Mouse (Mus musculus): Measurements from ENCODE around the gene Cd160. TPM values are rescaled to one million over a fixed set of nuclear protein-coding genes. Genes with fewer than 3 reads are reported as not detected.

The Cd160 gene
- total and polyA plus RNA-seq, 3 experiments, result not detected

GRCm38 (mm10) chr3:96821581-96821980 lies 7.6 kb downstream of the Cd160 start:
- Histone ChIP-seq H3K79me2 (replicated peaks; ENCODE audit: control insufficient read depth, extremely low read depth, insufficient read depth, poor library complexity, severe bottlenecking) (no peaks in the 10 kb centered on the region), H3K9ac (ENCODE audit: insufficient read depth, low read depth) (no peak overlapping the region), H3K36me3 (replicated peaks in 1 of 2; ENCODE audit: control insufficient read depth in 1 of 2, insufficient read depth in 1 of 2, low read length in 1 of 2) (no peaks in the 10 kb centered on the region), H3K27me3 (replicated peaks) (no peaks in the 10 kb centered on the region), H3K27ac (ENCODE audit: insufficient read depth, low read depth) (no peak overlapping the region), H3K4me2 (ENCODE audit: insufficient read depth, low read depth, poor library complexity, severe bottlenecking) (no peak overlapping the region), H3K9me3 (replicated peaks; ENCODE audit: low read length) (peaks cover 3% of the 10 kb centered on the region), H3K4me1 (ENCODE audit: control insufficient read depth in 1 of 2, insufficient read depth in 2 of 2) (no peaks in the 10 kb centered on the region), H3K4me3 (replicated peaks in 1 of 3; ENCODE audit: low read depth in 2 of 3, low read length in 2 of 3, poor library complexity in 1 of 3) (no peak overlapping the region)
- TF ChIP-seq MAFK (IDR thresholded peaks at IDR 0.05; ENCODE audit: insufficient replicate concordance, low read length), result no peak
- no peak for TF ChIP-seq TBP (conservative IDR thresholded peaks at IDR 0.05; ENCODE audit: low read depth, low read length)
- TF ChIP-seq NELFE (IDR thresholded peaks at IDR 0.05; ENCODE audit: low read depth, low read length), result no peak
- TF ChIP-seq CHD2 (IDR thresholded peaks at IDR 0.05; ENCODE audit: low read length), result no peak
- no peak for TF ChIP-seq UBTF (IDR thresholded peaks at IDR 0.05; ENCODE audit: low read depth, low read length)
- TF ChIP-seq MXI1 (IDR thresholded peaks at IDR 0.05; ENCODE audit: low read depth, low read length), result no peak
- TF ChIP-seq PAX5 (IDR thresholded peaks at IDR 0.05; ENCODE audit: low read length), result no peak
- TF ChIP-seq ZC3H11A (IDR thresholded peaks at IDR 0.05; ENCODE audit: low read depth, low read length), result no peak
- TF ChIP-seq SIN3A (IDR thresholded peaks at IDR 0.05; ENCODE audit: low read length), result no peak
- no peak for TF ChIP-seq GABPA (IDR thresholded peaks at IDR 0.05; ENCODE audit: insufficient replicate concordance, low read depth, low read length)
- TF ChIP-seq USF2 (conservative IDR thresholded peaks at IDR 0.05; ENCODE audit: low read depth, low read length), result no peak
- no peak for TF ChIP-seq MAX (IDR thresholded peaks at IDR 0.05; ENCODE audit: low read length)
- no peak for TF ChIP-seq USF1 (IDR thresholded peaks at IDR 0.05; ENCODE audit: low read depth, low read length)
- dilution Hi-C loops (cut with MboI; ENCODE audit: extremely low pct_ligation_motif_present, extremely low pct_unique_long_range_greater_than_20kb, low sequenced_read_pairs), result no loop called here
- DNase-seq (ENCODE audit: extremely low read depth), result no peak
- in situ Hi-C loops (cut with MboI; ENCODE audit: low pct_ligation_motif_present, low pct_unique_long_range_greater_than_20kb, low sequenced_read_pairs), result loop anchor here (25.0 kb wide), 1 partner anchor 266 kb away; no protein-coding TSS in a partner anchor

GRCm38 (mm10) chr3:96820116-96820915 lies 8.8 kb downstream of the Cd160 start:
- in situ Hi-C loops (cut with MboI; ENCODE audit: low pct_ligation_motif_present, low pct_unique_long_range_greater_than_20kb, low sequenced_read_pairs), result loop anchor here (25.0 kb wide), 1 partner anchor 267 kb away; no protein-coding TSS in a partner anchor
- Histone ChIP-seq H3K36me3 (replicated peaks in 1 of 2; ENCODE audit: control insufficient read depth in 1 of 2, insufficient read depth in 1 of 2, low read length in 1 of 2) (no peaks in the 10 kb centered on the region), H3K4me1 (ENCODE audit: control insufficient read depth in 1 of 2, insufficient read depth in 2 of 2) (no peaks in the 10 kb centered on the region), H3K4me2 (ENCODE audit: insufficient read depth, low read depth, poor library complexity, severe bottlenecking) (no peak overlapping the region), H3K9me3 (replicated peaks; ENCODE audit: low read length) (peaks cover 3% of the 10 kb centered on the region), H3K27me3 (replicated peaks) (no peaks in the 10 kb centered on the region), H3K27ac (ENCODE audit: insufficient read depth, low read depth) (no peak overlapping the region), H3K9ac (ENCODE audit: insufficient read depth, low read depth) (no peak overlapping the region), H3K4me3 (replicated peaks in 1 of 3; ENCODE audit: low read depth in 2 of 3, low read length in 2 of 3, poor library complexity in 1 of 3) (no peak overlapping the region), H3K79me2 (replicated peaks; ENCODE audit: control insufficient read depth, extremely low read depth, insufficient read depth, poor library complexity, severe bottlenecking) (no peaks in the 10 kb centered on the region)
- no peak for DNase-seq (ENCODE audit: extremely low read depth)
- TF ChIP-seq E2F4 (IDR thresholded peaks at IDR 0.05; ENCODE audit: insufficient replicate concordance, low read depth, low read length) (no peak), JUND (conservative IDR thresholded peaks at IDR 0.05; ENCODE audit: low read depth, low read length) (no peak), MAFK (IDR thresholded peaks at IDR 0.05; ENCODE audit: insufficient replicate concordance, low read length) (no peak), RAD21 (IDR thresholded peaks at IDR 0.05; ENCODE audit: low read depth, low read length) (no peak), MYC (IDR thresholded peaks at IDR 0.05; ENCODE audit: low read depth, low read length) (no peak), NRF1 (IDR thresholded peaks at IDR 0.05; ENCODE audit: low read depth, low read length) (no peak), NELFE (IDR thresholded peaks at IDR 0.05; ENCODE audit: low read depth, low read length) (no peak), USF2 (conservative IDR thresholded peaks at IDR 0.05; ENCODE audit: low read depth, low read length) (no peak), BHLHE40 (IDR thresholded peaks at IDR 0.05; ENCODE audit: low read depth, low read length) (no peak), CHD2 (IDR thresholded peaks at IDR 0.05; ENCODE audit: low read length) (no peak), ZNF384 (IDR thresholded peaks at IDR 0.05; ENCODE audit: low read depth, low read length) (no peak), GABPA (IDR thresholded peaks at IDR 0.05; ENCODE audit: insufficient replicate concordance, low read depth, low read length) (no peak), CTCF (conservative IDR thresholded peaks at IDR 0.05 in 1 of 2, IDR thresholded peaks at IDR 0.05 in 1 of 2; ENCODE audit: low read depth in 2 of 2, low read length in 2 of 2) (no peak), CHD1 (IDR thresholded peaks at IDR 0.05; ENCODE audit: low read depth, low read length) (no peak), ZC3H11A (IDR thresholded peaks at IDR 0.05; ENCODE audit: low read depth, low read length) (no peak), TBP (conservative IDR thresholded peaks at IDR 0.05; ENCODE audit: low read depth, low read length) (no peak)
- dilution Hi-C loops (cut with MboI; ENCODE audit: extremely low pct_ligation_motif_present, extremely low pct_unique_long_range_greater_than_20kb, low sequenced_read_pairs), result no loop called here

All from CH12.LX (cell line).